Mouse (Mus musculus) frontal cortex, postnatal 10 days (tissue): ENCODE results near the gene Pate1.

Experiments used
- DNase-seq, 2 experiments: peaks; one replicate each; pipeline ENCODE4 v3.0.0; 2022; ENCODE audit warnings: low spot score in 2 of 2, mixed read lengths in 1 of 2

Pate1 gene

DNA sequence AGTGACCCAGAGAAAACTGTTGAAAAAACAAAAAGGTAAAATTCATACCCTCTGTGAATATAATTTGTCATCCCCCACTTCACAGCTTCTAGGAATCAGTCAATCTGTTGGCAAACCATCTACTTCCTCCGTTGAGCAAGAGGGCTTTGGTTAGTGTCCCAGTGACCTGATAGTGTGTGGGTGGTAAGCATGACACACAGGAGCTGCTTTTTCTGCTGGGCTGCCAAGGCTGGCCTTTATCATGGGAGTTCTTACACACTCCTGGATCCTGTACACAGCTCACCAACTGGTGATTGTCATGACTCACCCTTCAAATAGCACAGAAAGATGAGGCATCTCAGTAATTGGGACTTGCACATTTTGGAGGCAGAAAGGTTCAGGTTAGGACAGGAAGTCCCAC lies at the start of gene Pate1:
TSS of gene Pate1 (minus strand) at position 378 of the 400 bp plus-strand sequence.
- DNase-seq: no peak

DNA sequence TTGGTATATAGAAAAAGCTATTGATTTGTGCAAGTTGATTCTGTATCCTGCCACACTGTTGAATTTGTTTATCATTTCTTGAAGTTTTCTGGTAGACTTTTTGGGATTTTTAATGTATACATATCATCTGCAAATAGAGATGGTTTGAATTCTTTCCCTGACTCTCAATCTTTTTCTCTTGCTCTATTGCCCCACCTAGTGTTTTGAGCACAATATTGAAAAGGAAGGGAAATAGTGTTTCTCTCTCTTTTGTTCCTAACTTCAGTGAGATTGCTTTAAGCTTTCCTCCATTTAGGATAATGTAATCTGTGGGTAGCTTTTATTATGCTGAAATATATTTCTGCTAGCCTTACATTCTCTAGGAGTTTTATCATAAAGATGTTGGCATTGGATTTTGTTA lies 20.1 kb upstream of the Pate1 start:
- DNase-seq: no peak

DNA sequence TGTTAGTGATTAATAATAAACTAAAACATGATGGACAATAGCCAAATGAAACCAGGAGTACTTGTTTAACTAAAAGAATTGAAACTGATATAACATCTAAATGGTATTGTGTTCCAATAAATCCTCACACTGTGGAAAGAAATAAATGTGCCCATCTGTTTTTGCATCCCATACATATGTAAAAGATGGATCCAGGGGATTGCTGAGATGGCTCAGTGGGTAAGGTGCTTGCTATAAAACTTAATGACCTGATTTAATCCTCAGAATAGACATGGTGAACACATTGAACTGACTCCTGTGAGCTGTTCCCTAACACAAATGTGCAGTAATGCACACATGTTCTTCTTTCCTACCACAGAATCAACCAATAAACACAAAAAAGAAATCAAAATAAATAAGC lies 4.7 kb upstream of the Pate1 start:
- no peak for DNase-seq

DNA sequence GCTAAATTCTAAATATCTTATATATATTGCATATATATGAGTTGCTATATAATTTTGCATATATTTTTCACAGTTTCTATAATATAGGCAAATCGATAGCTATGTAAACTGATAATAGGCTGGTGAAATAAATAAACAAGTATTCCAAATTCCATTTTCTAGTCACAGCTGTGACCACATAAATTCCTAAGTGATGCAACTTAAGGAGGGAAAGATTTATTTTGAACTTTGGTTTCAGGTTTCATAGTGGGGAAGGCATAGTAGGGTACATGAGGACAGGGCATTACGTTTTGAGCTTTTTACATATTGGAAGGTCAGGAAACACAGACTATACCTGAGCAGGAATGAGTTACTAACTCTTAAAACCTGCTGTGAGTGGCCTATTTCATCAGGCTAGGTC lies 13.6 kb downstream of the Pate1 start:
- DNase-seq: no peak

DNA sequence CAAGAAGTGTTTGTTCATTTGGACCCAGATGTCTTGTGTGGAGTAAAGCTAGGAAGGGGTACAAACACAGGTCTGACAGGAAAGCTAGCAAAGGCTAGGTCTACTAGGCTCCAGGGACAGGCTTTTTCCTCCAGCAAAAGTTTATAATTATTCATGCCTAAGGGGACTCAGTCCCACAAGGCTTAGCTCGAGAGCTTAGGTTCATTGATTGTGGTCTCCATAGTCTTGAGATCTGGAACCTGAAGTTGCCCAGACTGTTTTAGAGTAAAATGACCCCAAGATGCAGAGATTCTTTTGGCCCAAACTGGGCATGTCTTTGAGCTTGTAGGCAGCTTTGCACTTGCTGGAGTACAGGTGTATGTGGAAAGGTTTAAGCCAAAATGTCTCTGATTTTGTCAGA lies 39.1 kb downstream of the Pate1 start, which contains the start of gene Pate3:
TSS of gene Pate3 (minus strand) at position 101 of the 400 bp plus-strand sequence.
- no peak for DNase-seq
